Mouse (Mus musculus): ENCODE data around the gene Tmem8b.

Tmem8b gene

GRCm38 (mm10) chr4:43656339-43657109 lies 12.2 kb upstream of the Tmem8b start, which contains the start of gene Hint2:
Gene Hint2, minus strand, starts transcription at chr4:43656466.
- peak; percentile 93 for DNase-seq (ENCODE audit: low spot score)

DNA sequence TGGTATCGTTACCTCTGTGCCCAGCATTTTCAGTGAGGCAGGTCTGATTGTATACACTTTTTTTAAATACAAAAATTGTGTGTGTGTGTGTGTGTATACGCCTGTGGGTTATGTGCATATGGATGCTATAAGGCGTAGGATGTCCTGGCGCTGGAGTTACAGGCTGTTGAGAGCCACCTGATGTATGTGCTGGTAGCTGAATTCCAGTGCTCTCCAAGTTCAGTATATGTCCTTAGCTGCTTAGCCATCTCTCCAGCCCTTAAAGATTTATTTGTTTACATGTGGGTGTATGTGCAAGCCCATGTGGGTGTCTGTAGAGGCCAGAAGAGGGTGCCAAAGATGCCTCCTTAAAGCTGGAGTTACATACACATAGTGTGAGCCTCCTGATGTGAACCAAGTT lies 11.6 kb upstream of the Tmem8b start:
- DNase-seq (ENCODE audit: low spot score): no peak

DNA sequence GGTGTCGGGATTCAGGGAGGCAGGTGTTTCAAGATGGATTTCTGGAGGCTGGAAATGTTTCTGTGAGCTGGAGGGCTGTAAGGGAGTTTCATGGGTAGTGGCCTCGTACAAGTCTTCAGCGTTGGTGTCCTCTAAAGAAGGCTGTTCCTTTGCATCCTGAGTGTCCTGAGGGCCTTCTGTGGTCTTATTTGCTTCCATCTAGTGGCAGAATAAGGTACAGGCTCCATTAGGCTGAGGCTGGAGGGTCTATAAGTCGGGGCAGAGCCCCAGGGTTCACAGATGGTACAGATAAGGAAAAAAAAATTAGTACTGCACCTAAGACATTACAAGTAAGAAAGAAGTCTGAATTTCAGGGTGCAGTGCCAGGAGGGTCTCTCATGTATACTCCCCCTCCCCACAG lies 2.4 kb upstream of the Tmem8b start:
- no peak for DNase-seq (ENCODE audit: low spot score)

GRCm38 (mm10) chr4:43669428-43669794 lies 640 bp downstream of the Tmem8b start:
- peak; percentile 72 for DNase-seq (ENCODE audit: low spot score)

- peak; percentile 94 for DNase-seq (ENCODE audit: low spot score)
These were observed 3.3 kb downstream of the Tmem8b start for GRCm38 (mm10) chr4:43672070-43672469.

DNA sequence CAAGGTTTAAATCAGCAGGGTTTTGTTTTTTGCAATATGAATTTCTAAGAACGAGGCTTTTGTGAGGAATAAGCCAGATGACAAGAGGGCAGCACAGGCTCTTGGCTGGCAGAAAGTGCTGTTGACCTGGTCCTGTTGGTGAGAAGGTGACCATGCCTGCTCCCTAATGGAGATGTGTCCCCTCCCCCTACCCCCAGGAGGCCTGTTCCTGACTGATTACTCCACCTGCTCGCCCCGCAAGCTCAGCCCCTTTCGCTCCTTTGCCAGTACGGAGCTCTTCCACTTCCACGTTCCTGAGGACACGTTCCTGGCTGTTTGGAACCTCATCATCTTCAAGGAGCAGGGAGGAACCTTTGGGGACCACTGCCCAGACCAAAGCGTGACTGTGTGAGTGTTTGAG lies 4.9 kb downstream of the Tmem8b start:
- no peak for DNase-seq (ENCODE audit: low spot score)

GRCm38 (mm10) chr4:43674974-43675373 lies 6.2 kb downstream of the Tmem8b start:
- no peak for DNase-seq (ENCODE audit: low spot score)

GRCm38 (mm10) chr4:43675608-43676007 lies 6.8 kb downstream of the Tmem8b start:
- DNase-seq (ENCODE audit: low spot score): no peak

- no peak for DNase-seq (ENCODE audit: low spot score)
These were observed 9.8 kb downstream of the Tmem8b start for GRCm38 (mm10) chr4:43678541-43678940.

DNA sequence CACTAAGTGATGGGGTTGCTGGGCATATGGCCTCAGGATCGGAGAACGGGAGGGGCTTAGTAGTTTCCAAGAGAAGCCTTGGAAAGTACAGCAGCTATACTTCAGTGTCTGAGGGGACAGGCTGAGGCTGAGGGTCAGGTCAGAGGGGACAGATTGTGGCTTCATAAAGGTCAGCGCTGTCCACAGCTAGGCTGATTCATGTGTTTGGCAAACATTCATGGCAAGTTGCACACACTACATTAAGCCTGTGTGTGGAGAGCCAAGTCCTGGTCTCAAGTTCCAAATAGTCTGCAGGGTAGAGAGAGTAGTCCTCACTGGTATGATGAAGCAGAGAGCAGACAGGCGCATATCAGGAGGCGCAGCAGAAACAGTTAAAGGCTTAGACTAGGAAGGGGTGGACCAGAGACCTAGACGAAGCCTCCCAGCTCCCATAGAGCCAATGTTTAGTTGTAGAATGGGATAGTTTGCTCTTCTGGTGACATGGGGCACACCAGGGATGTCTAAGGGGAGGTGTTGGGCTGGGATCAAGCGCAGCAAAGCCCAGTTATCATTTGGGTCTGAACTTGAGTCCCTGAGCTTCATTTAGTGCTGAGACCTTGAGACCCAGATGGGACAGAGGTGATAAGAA lies 10.8 kb downstream of the Tmem8b start:
- no peak for DNase-seq (ENCODE audit: low spot score)

GRCm38 (mm10) chr4:43690021-43690420 lies 21.2 kb downstream of the Tmem8b start:
- DNase-seq (ENCODE audit: low spot score): no peak

DNA sequence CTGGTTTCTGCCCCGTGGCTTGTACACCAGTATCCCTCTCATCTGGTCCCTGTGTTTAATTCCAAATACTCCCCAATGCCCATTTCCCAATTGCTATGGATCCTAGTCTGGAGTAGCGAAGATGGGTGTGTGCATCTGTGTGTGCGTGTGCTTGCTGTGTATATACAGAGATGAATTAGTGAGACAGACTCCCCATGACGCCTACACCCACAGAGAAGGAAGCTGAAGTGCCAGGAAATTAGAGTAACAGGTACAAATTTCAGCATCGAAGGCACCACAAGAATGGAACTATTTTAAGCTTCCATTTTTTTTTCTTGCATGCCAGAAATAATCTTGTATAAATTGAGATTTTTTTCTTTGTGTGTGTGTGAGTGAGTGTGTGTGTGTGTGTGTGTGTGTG lies 22.3 kb downstream of the Tmem8b start:
- no peak for DNase-seq (ENCODE audit: low spot score)

DNA sequence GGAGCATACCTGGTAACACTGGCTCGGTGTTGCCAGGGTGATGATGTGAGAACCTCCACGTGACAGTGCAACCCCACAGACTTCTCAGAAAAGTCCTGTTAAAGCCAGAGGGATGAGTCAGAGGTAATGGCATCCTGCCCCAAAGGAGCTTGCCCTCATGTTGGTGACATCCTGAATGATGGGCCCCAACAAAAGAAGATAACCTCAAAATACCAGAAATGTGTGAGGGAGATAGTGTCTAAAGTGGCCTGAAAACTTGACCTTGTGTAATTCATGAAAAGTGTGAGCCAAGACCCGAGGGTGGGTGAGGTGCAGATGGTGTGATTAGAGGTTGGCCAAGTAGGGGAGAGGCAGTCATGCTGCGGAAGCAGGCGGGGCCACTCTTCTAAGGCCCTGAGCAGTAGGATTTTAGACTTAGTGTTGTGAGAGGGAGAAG lies 25.1 kb downstream of the Tmem8b start:
- peak; percentile 65 for DNase-seq (ENCODE audit: low spot score)

DNA sequence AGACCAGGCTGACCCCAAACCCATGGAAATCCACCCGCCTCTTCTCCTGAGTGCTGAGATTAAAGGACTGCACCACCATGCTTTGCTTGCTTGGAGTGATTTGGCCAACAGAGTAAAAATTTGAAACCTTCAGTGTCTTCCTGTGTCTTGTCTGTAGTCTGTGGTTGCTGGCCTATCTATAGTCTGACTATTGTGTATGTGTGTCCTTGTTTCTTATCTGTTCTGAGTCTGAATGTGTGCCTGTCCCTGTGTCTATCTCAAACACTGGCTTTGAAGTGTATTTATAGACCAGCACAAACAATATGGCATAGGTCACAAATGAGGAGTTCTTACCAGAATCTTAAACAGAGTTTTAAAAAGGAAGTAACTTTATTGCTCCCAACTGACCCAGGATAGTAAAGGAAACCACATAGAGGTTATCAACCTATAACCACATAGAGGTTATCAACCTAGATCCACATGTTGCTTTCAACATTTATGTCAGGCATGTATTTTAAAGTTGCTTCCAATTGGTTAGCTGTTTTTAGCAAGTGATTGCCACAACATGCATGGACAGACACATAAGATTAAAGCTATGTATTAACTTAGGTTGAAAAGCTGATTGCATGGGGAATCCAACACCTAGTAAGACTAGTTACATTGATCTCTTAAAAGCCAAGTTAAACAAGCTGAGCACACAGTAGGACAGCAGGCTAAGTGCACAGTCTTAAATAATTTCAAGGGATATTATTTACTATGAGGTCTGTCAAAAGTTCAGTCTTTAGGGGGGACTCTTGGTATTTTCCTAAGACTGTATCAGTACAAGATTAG lies 25.9 kb downstream of the Tmem8b start:
- no peak for DNase-seq (ENCODE audit: low spot score)

GRCm38 (mm10) chr4:43695249-43695671 lies 26.5 kb downstream of the Tmem8b start:
- peak; percentile 60 for DNase-seq (ENCODE audit: low spot score)

GRCm38 (mm10) chr4:43696561-43696960 lies 27.8 kb downstream of the Tmem8b start:
- DNase-seq (ENCODE audit: low spot score): no peak

DNA sequence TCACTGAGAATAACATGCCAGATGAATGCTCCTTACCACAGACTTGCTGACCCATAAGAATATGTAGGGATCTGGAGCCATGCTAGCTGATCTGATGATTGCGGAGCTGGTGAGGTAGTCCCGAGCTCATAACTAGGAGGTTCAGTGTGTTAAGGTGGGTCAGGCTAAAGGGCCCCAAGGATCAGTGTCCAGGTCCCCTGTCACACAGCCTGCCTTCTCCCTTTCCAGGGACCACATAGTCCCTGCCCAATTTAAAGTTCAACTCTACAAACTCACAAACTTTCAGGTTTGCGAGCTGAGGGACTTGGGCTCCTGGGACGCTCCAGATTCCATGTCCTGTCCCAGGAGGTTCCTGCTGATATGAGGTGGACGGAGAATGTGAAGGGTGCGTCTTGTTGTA lies 31.9 kb downstream of the Tmem8b start, which contains the start of gene Olfr70:
Gene Olfr70, minus strand, starts transcription at position 101 of the 400 bp plus-strand sequence.
- DNase-seq (ENCODE audit: low spot score): no peak

GRCm38 (mm10) chr4:43703439-43703838 lies 34.7 kb downstream of the Tmem8b start:
- no peak for DNase-seq (ENCODE audit: low spot score)

- DNase-seq (ENCODE audit: low spot score): no peak
These were observed 35.1 kb downstream of the Tmem8b start for GRCm38 (mm10) chr4:43703851-43704250.

DNA sequence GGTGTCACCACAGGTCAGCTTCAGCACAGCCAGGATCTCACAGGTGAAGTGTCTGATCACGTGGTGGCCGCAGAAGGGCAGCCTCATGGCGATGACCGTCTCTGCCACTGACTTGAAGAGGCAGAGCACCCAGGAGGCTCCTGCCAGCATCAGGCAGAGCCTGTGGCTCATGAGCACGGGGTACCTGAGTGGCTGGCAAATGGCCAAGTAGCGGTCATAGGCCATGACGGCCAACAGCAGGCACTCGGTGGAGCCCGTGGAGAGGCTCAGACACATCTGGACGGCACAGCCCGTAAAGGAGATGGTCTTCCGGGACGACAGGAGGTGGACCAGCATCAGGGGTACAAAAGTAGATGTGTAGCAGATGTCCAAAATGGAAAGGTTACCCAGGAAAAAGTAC lies 37.2 kb downstream of the Tmem8b start:
- no peak for DNase-seq (ENCODE audit: low spot score)

- no peak for DNase-seq (ENCODE audit: low spot score)
These were observed 41.1 kb downstream of the Tmem8b start, which contains the start of gene Olfr71 for GRCm38 (mm10) chr4:43709869-43710268. Gene Olfr71, minus strand, starts transcription at chr4:43710255.

DNA sequence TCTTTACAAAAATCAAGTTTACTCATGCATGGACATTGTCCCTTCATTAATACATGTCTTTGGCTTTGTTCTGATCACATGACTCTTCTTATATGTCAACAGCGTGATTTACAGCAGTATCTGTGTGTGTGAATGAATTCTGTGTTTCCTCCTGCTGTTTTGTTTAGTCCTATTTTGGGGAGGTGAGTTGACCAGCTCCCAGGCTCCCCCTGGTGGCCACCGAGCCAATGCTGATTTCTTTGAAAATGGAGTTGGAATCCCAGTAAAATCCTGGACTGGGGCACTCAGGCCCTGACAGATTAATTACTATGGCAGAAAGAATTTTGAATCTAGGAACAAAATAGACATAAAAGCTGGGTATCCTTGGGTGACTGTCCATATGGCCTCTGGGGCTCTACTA lies 43.0 kb downstream of the Tmem8b start:
- peak; percentile 86 for DNase-seq (ENCODE audit: low spot score)

Measured in urinary bladder, postnatal 14 days (tissue).